Mouse (Mus musculus) bone marrow, adult 2 months (tissue): ENCODE results near the gene Ccm2l. TPM values are rescaled to one million over a fixed set of nuclear protein-coding genes. Genes with fewer than 3 reads are reported as not detected.

Experiments used
- H3K27ac ChIP-seq: fragments of 200-500 bp; 2 replicates; pipeline ENCODE4 v1.5.1; 2012; ENCODE audit warnings: low read depth, mild to moderate bottlenecking, control low read depth, inconsistent platforms, low read length; ENCODE audit not compliant: control insufficient read depth, poor library complexity, insufficient read depth
- H3K4me1 ChIP-seq: fragments of 200-500 bp; 2 replicates; pipeline ENCODE4 v1.6.1; 2011; ENCODE audit warnings: low read length; ENCODE audit not compliant: control insufficient read depth, insufficient read depth
- H3K4me3 ChIP-seq: fragments of 200-500 bp; replicated peaks from 2 replicates; pipeline ENCODE3; 2011; ENCODE audit warnings: mild to moderate bottlenecking, low read depth, low read length, control low read depth; ENCODE audit not compliant: control insufficient read depth
- CTCF ChIP-seq: fragments of 200-500 bp; IDR thresholded peaks from 2 replicates; pipeline ENCODE4 v1.5.1; 2011; ENCODE audit warnings: low read length, control low read depth; ENCODE audit not compliant: control insufficient read depth, insufficient read depth
- POLR2A ChIP-seq: fragments of 200-500 bp; IDR thresholded peaks from 2 replicates; pipeline ENCODE4 v1.6.1; 2011; ENCODE audit warnings: low read depth, mild to moderate bottlenecking, control low read depth, low read length, borderline replicate concordance; ENCODE audit not compliant: control insufficient read depth
- WGBS: fragments of 180-500 bp; shearing (Covaris S2); methylation state at CpG from one replicate; pipeline ENCODE4 v1.1.7; 2018; 5-methylcytosine and 5-hydroxymethylcytosine counted together
- polyA plus RNA-seq: library from polyadenylated mRNA; stranded (reverse); fragments of >200 nt; gene quantifications from 2 replicates; pipeline ENCODE4 v1.2.4, GENCODE M21; 2011; ENCODE audit warnings: low replicate concordance; ENCODE audit not compliant: missing spikeins, insufficient read depth, insufficient read length

The Ccm2l gene
- polyA plus RNA-seq, 1 experiment = 8.3 TPM

DNA sequence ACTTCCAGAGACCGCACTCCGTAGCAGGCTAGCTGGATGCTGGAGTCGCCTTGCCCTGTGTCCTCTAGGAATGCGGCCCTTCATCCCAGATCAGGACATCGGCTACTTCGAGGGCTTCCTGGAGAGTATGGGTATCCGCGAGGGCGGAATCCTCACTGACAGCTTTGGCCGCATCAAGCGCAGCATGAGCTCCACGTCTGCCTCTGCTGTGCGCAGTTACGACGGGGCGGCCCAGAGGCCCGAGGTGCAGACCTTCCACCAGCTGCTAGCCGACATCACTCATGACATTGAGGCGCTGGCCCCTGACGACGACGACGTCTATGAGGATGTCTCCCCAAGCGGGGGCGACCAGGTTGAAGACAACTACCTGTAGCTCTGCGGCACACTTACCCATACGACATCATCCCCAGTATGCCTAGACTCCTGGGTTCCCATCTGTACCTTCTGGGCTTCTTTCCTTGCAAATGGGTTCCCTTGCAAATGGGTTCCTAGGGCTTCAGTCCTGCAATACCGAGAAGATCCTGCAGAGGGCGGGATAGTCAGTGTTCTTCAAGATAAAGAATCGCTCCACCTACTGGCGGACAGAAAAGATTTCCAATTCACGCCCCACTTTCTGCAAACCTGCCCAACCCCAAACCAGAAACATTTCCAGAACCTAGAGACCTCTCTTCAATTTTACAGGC lies 15.2 kb downstream of the Ccm2l start:
- Histone ChIP-seq H3K27ac (no peak overlapping the region), H3K4me1 (peaks cover 12% of the 10 kb centered on the region), H3K4me3 (no peak overlapping the region)
- WGBS = 64% methylated on average over 32 of the region's 32 CpGs
- peak; percentile 82 for TF ChIP-seq CTCF
- TF ChIP-seq POLR2A = no peak

DNA sequence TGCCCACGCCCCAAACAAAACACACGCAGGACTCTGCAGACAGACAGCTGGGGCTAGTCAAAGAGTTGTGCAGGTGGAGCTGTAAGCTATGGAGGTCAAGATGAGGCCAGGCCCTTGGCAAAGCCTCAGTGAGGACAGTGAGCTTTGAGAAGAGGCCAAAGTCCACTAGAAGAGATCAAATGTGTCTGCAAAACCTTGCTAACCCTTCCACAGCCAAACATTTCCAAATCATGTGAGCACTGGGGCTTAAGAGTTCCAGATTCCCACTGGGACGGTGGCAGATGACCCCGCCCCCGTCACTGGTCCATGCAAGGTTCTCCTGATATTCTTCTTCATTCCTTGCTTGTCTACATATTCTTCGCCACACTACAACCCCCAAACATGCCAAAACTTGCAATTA lies 16.1 kb downstream of the Ccm2l start:
- H3K4me1 ChIP-seq = peaks cover 7% of the 10 kb centered on the region; the same call in 1 of the 2 replicates
- no peak overlapping the region for H3K27ac ChIP-seq
- H3K4me3 ChIP-seq = no peak overlapping the region
- TF ChIP-seq POLR2A (no peak), CTCF (no peak)
- 70% methylated on average over 6 of the region's 6 CpGs for WGBS

DNA sequence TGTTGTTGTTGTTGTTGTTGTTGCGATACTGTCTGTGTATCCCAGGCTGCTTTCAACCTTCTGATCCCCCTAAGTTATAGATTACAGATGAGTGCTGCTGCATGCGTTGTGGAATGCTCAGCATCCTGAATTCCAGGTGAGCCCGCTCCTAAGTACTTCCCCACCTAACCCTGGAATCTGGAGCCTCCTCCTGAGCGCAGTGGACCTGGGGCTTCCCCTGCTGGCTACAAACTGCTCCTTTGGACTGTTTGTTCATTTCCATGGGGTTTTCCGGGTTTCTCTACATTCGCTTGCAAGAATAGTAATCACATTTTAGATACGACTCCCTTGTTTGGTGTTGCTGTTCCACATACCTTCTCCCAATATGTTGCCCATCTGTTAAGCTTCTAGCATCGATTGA lies 17.5 kb downstream of the Ccm2l start:
- Histone ChIP-seq H3K4me3 (no peak overlapping the region), H3K27ac (peak overlapping the region; percentile 93), H3K4me1 (peaks cover 7% of the 10 kb centered on the region; the same call in 1 of the 2 replicates)
- 78% methylated on average over 8 of the region's 8 CpGs for WGBS
- TF ChIP-seq POLR2A (no peak), CTCF (no peak)

DNA sequence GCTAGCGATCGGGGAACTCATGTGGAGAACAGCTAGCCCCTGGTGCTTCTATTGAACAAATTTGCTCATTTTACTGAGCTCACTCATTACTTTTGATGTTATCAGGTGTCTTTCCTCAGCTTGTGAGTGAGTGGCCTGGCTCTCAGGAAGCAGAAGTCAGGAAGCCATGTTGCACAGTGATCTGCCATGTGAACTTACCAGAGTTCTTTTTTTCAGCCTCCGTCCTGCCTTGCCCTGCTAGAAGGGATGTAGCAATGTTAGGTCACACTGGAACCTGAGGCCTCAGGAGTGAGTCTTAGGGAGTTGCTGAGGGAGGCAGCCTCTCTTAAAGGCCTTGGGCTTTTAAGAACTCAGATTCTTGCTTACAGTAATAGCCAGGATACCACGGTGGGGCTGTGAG lies 18.1 kb downstream of the Ccm2l start:
- peaks cover 7% of the 10 kb centered on the region; the same call in 1 of the 2 replicates for H3K4me1 ChIP-seq
- 47% methylated on average over 4 of the region's 4 CpGs for WGBS
- no peak for TF ChIP-seq CTCF
- TF ChIP-seq POLR2A = no peak
- no peak overlapping the region for H3K4me3 ChIP-seq
- peak overlapping the region; percentile 93 for H3K27ac ChIP-seq

DNA sequence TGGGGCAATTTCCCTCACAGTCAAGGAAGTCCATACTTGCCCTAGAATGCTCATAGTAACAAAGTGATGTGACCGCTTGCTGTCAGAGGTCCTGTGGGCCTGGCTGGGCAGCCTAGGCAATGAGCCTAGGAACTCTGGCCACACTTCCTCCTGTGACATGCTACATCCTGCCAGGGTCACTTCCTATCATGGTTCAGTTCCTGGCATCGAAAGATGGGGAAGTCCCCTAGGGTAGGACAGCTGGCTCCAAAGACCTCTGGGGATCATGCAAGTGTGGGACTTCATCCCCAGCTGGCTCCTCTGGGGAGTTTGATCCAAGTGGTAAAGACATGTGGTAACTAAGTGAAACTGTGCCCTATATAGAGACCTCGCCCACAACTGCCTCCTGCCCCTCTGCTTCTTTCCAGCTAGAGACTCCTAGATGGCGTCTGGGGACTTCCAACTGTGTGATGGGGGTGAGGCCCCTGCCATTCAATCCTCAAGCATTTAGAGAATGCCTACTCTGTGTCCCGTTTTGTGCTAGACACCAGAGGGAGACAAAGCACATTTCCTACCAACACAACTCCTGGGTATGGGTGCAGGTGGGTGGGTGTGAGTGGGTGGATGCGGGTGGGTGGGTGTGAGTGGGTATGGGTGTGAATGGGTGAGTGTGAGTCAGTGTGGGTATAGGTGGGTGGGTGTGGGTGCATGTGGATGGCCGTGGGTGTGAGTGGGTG lies 18.7 kb downstream of the Ccm2l start:
- TF ChIP-seq POLR2A (no peak), CTCF (no peak)
- H3K27ac ChIP-seq = peak overlapping the region; percentile 93
- no peak overlapping the region for H3K4me3 ChIP-seq
- WGBS = 31% methylated on average over 7 of the region's 7 CpGs
- H3K4me1 ChIP-seq = peaks cover 10% of the 10 kb centered on the region; the same call in 1 of the 2 replicates

- no peak overlapping the region; the same call in 1 of the 2 replicates for H3K27ac ChIP-seq
- H3K4me3 ChIP-seq = no peak overlapping the region
- peaks cover 14% of the 10 kb centered on the region for H3K4me1 ChIP-seq
- WGBS = 76% methylated on average over 6 of the region's 6 CpGs
- TF ChIP-seq CTCF (no peak), POLR2A (no peak)
These were observed 19.8 kb downstream of the Ccm2l start for GRCm38 (mm10) chr2:153085556-153085955.

DNA sequence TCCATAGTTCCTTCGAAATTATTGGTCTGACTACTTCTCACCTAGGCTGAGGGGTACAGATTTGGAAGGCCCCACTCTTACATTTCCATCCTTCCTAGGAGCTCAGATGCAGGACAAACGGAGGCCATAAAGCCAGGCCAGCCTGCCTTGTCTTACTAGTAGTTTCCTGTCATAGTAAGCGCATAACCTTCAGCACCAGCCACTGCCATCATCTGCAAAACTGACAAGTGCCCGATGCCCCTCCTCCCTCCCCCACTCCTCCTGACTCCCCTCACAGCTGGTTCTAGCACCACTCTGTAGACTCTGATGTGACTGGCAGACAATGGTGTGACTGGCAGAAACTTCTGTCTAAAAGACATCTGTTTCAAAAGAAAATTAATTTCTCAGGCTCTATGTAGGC lies 20.4 kb downstream of the Ccm2l start:
- no peak overlapping the region for H3K4me3 ChIP-seq
- WGBS = 85% methylated on average over 4 of the region's 4 CpGs
- H3K27ac ChIP-seq = no peak overlapping the region
- TF ChIP-seq CTCF = no peak
- no peak for TF ChIP-seq POLR2A
- peaks cover 14% of the 10 kb centered on the region for H3K4me1 ChIP-seq

DNA sequence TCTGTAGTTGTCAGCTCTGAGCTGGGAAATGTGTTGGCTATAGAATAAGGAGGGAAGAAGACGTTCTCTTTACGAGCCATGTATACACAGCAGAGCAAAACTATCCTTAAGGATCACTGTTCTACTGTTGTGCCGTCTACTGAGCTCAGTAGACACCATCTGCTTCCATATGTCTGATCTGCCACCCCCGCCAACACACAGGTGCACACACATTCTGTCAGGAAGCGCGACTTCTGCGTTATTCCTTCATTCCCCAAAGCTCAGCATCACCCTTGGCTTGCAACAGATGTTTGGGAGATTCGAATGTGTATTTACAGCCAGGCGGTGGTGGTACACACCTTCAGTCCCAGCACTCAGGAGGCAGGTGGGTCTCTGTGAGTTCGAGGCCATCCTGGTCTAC lies 21.3 kb downstream of the Ccm2l start:
- 88% methylated on average over 10 of the region's 10 CpGs for WGBS
- H3K4me1 ChIP-seq = peaks cover 17% of the 10 kb centered on the region
- H3K4me3 ChIP-seq = no peak overlapping the region
- no peak overlapping the region for H3K27ac ChIP-seq
- TF ChIP-seq POLR2A (no peak), CTCF (no peak)
